12 mouse cellular contexts compared by ENCODE assay signal in the genomic region with DNA sequence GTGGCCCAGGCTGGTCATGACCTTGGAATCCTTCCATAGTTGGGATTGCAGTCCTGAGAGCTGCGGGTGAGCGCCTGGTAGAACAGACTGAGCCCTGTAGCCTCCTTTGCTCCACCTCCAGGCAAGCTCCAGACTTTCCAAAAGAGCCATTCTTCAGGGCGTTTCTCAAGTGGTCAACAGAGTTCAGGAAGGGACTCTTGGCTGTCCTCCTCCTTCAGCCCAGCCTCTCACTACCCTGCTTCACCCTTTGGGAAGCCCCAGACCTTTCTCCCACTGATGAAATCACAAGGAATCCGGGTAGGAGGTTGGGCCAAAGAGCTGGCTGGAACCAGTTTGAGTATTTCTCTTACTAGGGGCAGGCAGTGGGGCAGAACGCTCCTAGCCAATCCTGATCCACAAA. TPM values are rescaled to one million over a fixed set of nuclear protein-coding genes. Genes with fewer than 3 reads are reported as not detected.
DNase-seq lines count a peak whose midpoint lies in the region; ATAC-seq and TF ChIP-seq lines count a peak whose summit lies in the region.
"Had no signal": no experiment of that assay in that cellular context is flagged by ENCODE, and none has a peak within 500 bp of the region (broad histone marks: within the 10 kb centered on the region; RNA-seq: fewer than 3 reads in every experiment).

No protein-coding gene starts in this region.

- no peak for TF ChIP-seq CTCF in lung, adult 2 months (IDR thresholded peaks at IDR 0.05; ENCODE audit: insufficient read depth, low read length)

- peak; percentile 28; the same call in 1 of the 2 replicates for TF ChIP-seq POLR2A in lung, adult 2 months (IDR thresholded peaks at IDR 0.05; ENCODE audit: borderline replicate concordance, extremely low read depth, low read depth, low read length)

- no peak for ATAC-seq in monocyte, adult 5-6 weeks (replicated peaks; ENCODE audit: insufficient number of reproducible peaks, low FRiP score, low TSS enrichment, poor library complexity, severe bottlenecking)

- intact Hi-C loops in heart, postnatal 25 days (cut with DNase I), result loop anchor here (2.0 kb wide), 1 partner anchor 33 kb away; no protein-coding TSS in a partner anchor

- H3K4me1 ChIP-seq in lung, adult 2 months (ENCODE audit: control insufficient read depth, insufficient read depth, low read length), result peaks cover 2% of the 10 kb centered on the region

- peak; percentile 70 for DNase-seq in adrenal gland, postnatal 10 days
- no peak for DNase-seq in adrenal gland, postnatal 25 days
- DNase-seq in NIH3T3 (ENCODE audit: low read depth), result peak; percentile 88
- DNase-seq in heart, postnatal 25 days (ENCODE audit: low spot score), result peak; percentile 73
- peak; percentile 60 for DNase-seq in lung, adult 2 months
- no peak for DNase-seq in right cerebral cortex, adult 18-20 months
- no peak for DNase-seq in Muller cell, postnatal 12 days (ENCODE audit: inconsistent ontology term)

- 45% methylated on average over 5 of the region's 5 CpGs for WGBS in lung, adult 2 months

- no peak overlapping the region for H3K4me3 ChIP-seq in lung, adult 2 months (replicated peaks; ENCODE audit: extremely low read depth, low read depth, low read length)

RNA-seq across cellular contexts. Expression of a gene that starts 1.1 kb away (rescaled TPM):
- total RNA-seq in adrenal gland, postnatal 10 days (2021), result 100 to 1,000 TPM; 108 to 109 TPM
- 92.7 and 99.0 TPM in 2 replicates for total RNA-seq in adrenal gland, postnatal 25 days (2021)
- 10 to 100 TPM; 18.5 to 22.8 TPM for total RNA-seq in heart, postnatal 25 days (2021)
- polyA plus RNA-seq in lung, adult 2 months (2012; rRNA removed), result 190 and 201 TPM in 2 replicates
- total RNA-seq in monocyte, adult 5-6 weeks (2017), result 40.9 to 71.2 TPM (median 56.6 TPM) in 3 replicates

RNA-seq across cellular contexts. Expression of a gene that starts 35.6 kb away (rescaled TPM):
- 10 to 100 TPM; 63.8 to 72.8 TPM for total RNA-seq in adrenal gland, postnatal 10 days (2021)
- total RNA-seq in adrenal gland, postnatal 25 days (2021), result 73.7 and 116 TPM in 2 replicates
- 10 to 100 TPM; 54.8 to 65.5 TPM for total RNA-seq in heart, postnatal 25 days (2021)
- 164 and 180 TPM in 2 replicates for polyA plus RNA-seq in lung, adult 2 months (2012; rRNA removed)
- total RNA-seq in monocyte, adult 5-6 weeks (2017), result 70.9 to 99.8 TPM (median 71.5 TPM) in 3 replicates

RNA-seq across cellular contexts. Expression of a gene that starts 36.5 kb away (rescaled TPM):
- 10 to 100 TPM; 22.4 to 22.6 TPM for total RNA-seq in adrenal gland, postnatal 10 days (2021)
- total RNA-seq in adrenal gland, postnatal 25 days (2021), result 27.5 and 28.2 TPM in 2 replicates
- total RNA-seq in heart, postnatal 25 days (2021), result 10 to 100 TPM; 46.2 to 48.0 TPM
- 41.7 and 42.0 TPM in 2 replicates for polyA plus RNA-seq in lung, adult 2 months (2012; rRNA removed)
- total RNA-seq in monocyte, adult 5-6 weeks (2017), result 9.6 to 15.3 TPM (median 10.6 TPM) in 3 replicates

RNA-seq across cellular contexts. Expression of a gene that starts 41.9 kb away (rescaled TPM):
- 100 to 1,000 TPM; 154 to 156 TPM for total RNA-seq in adrenal gland, postnatal 10 days (2021)
- 130 and 139 TPM in 2 replicates for total RNA-seq in adrenal gland, postnatal 25 days (2021)
- 10 to 100 TPM; 80.9 to 87.9 TPM for total RNA-seq in heart, postnatal 25 days (2021)
- polyA plus RNA-seq in lung, adult 2 months (2012; rRNA removed), result 206 and 228 TPM in 2 replicates
- 59.7 to 77.7 TPM (median 69.6 TPM) in 3 replicates for total RNA-seq in monocyte, adult 5-6 weeks (2017)

RNA-seq across cellular contexts. Expression of a gene that starts 58.3 kb away (rescaled TPM):
- total RNA-seq in adrenal gland, postnatal 10 days (2021), result not detected
- not detected in 2 replicates for total RNA-seq in adrenal gland, postnatal 25 days (2021)
- total RNA-seq in heart, postnatal 25 days (2021), result not detected
- polyA plus RNA-seq in lung, adult 2 months (2012; rRNA removed), result not detected in 2 replicates
- not detected in 3 replicates for total RNA-seq in monocyte, adult 5-6 weeks (2017)
- total RNA-seq: adrenal gland, adult 18-20 months; left cerebral cortex, postnatal 10 days had no signal
- polyA plus RNA-seq: embryonic facial prominence, embryonic 15.5 days; hindbrain, embryonic 12.5 days had no signal

Comparison
In these comparisons a context has a peak if more than half of its experiments do, and no peak if none do; other contexts are left out.
1. DNase-seq: peak in adrenal gland, postnatal 10 days (single experiment), NIH3T3 (single experiment), heart, postnatal 25 days (single experiment) and lung, adult 2 months (single experiment); none in adrenal gland, postnatal 25 days (single experiment), right cerebral cortex, adult 18-20 months (single experiment) and Muller cell, postnatal 12 days (single experiment).